24 mouse cellular contexts compared by ENCODE assay signal in genomic region chr4:12779211-12779610, GRCm38 (mm10).
DNase-seq lines count a peak whose midpoint lies in the region; ATAC-seq and TF ChIP-seq lines count a peak whose summit lies in the region.
"Had no signal": no experiment of that assay in that cellular context is flagged by ENCODE, and none has a peak within 500 bp of the region (broad histone marks: within the 10 kb centered on the region; RNA-seq: fewer than 3 reads in every experiment).

No protein-coding gene starts in this region.

- no peaks in the 10 kb centered on the region; the same call in 1 of the 2 replicates for H3K4me1 ChIP-seq in kidney, adult 2 months (ENCODE audit: control insufficient read depth, insufficient read depth, low read length)
- H3K4me1 ChIP-seq in lung, embryonic 14.5 days (ENCODE audit: insufficient read depth) = no peaks in the 10 kb centered on the region; the same call in 1 of the 2 replicates
- peaks cover 21 to 83% of the 10 kb centered on the region in 2 experiments for H3K4me1 ChIP-seq in CH12.LX (ENCODE audit: control insufficient read depth in 1 of 2, insufficient read depth in 2 of 2)

- TF ChIP-seq POLR2A in kidney, adult 2 months (IDR thresholded peaks at IDR 0.05; ENCODE audit: low read depth, low read length) = no peak
- TF ChIP-seq POLR2A in CH12.LX (IDR thresholded peaks at IDR 0.05; ENCODE audit: low read depth, low read length) = no peak

- no peaks in the 10 kb centered on the region for H3K27me3 ChIP-seq in kidney, adult 2 months (replicated peaks; ENCODE audit: control insufficient read depth, insufficient read depth, low read length)
- H3K27me3 ChIP-seq in lung, embryonic 14.5 days (ENCODE audit: insufficient read depth, low read length) = no peaks in the 10 kb centered on the region
- no peaks in the 10 kb centered on the region for H3K27me3 ChIP-seq in CH12.LX (replicated peaks)
- H3K27me3 ChIP-seq: embryonic facial prominence, embryonic 13.5 days; embryonic facial prominence, embryonic 15.5 days; forebrain, embryonic 12.5 days had no signal

- 76% methylated on average over 1 of the region's 1 CpGs for WGBS in kidney, adult 2 months
- WGBS in lung, embryonic 14.5 days = 49% methylated on average over 1 of the region's 1 CpGs

- dilution Hi-C loops in CH12.LX (cut with MboI; ENCODE audit: extremely low pct_ligation_motif_present, extremely low pct_unique_long_range_greater_than_20kb, low sequenced_read_pairs) = no loop called here

- no peak overlapping the region for H3K9ac ChIP-seq in lung, embryonic 14.5 days
- H3K9ac ChIP-seq in CH12.LX (ENCODE audit: insufficient read depth, low read depth) = no peak overlapping the region
- H3K9ac ChIP-seq: embryonic facial prominence, embryonic 13.5 days; embryonic facial prominence, embryonic 15.5 days; forebrain, embryonic 12.5 days had no signal

- no peaks in the 10 kb centered on the region for H3K36me3 ChIP-seq in kidney, adult 2 months (ENCODE audit: control insufficient read depth, insufficient read depth, low read length)
- H3K36me3 ChIP-seq in lung, embryonic 14.5 days (ENCODE audit: insufficient read depth) = no peaks in the 10 kb centered on the region
- no peaks in the 10 kb centered on the region for H3K36me3 ChIP-seq in CH12.LX (replicated peaks in 1 of 2; ENCODE audit: control insufficient read depth in 1 of 2, insufficient read depth in 1 of 2, low read length in 1 of 2)
- H3K36me3 ChIP-seq: embryonic facial prominence, embryonic 13.5 days; embryonic facial prominence, embryonic 15.5 days; forebrain, embryonic 10.5 days; forebrain, embryonic 12.5 days had no signal

- H3K79me2 ChIP-seq in CH12.LX (replicated peaks; ENCODE audit: control insufficient read depth, extremely low read depth, insufficient read depth, poor library complexity, severe bottlenecking) = no peaks in the 10 kb centered on the region

- DNase-seq in kidney, adult 2 months = peak; percentile 13
- no peak for DNase-seq in kidney, postnatal 14 days
- peak; percentile 51 for DNase-seq in lung, embryonic 14.5 days
- no peak for DNase-seq in lung, postnatal 25 days (ENCODE audit: low spot score)
- peak; percentile 27 for DNase-seq in CH12.LX (ENCODE audit: extremely low read depth)
- no peak for DNase-seq in left cerebral cortex, adult 11 months (ENCODE audit: low spot score)
- DNase-seq: adrenal gland, adult 2 months; adrenal gland, postnatal 25 days; B cell, adult 2 months; cerebellum, adult 11 months; cerebellum, adult 18-20 months; cerebellum, adult 8-10 months; cerebellum, adult 9-11 months; cerebellum, postnatal 14 days; cerebellum, postnatal 36 days; embryo, embryonic 11 days had no signal

- TF ChIP-seq CTCF in kidney, adult 2 months (conservative IDR thresholded peaks at IDR 0.05; ENCODE audit: insufficient read depth, insufficient read length, low read depth, low read length) = no peak
- TF ChIP-seq CTCF in lung, embryonic 14.5 days (IDR thresholded peaks at IDR 0.05; ENCODE audit: low read depth) = no peak
- no peak for TF ChIP-seq CTCF in CH12.LX (conservative IDR thresholded peaks at IDR 0.05 in 1 of 2, IDR thresholded peaks at IDR 0.05 in 1 of 2; ENCODE audit: low read depth in 2 of 2, low read length in 2 of 2)

- in situ Hi-C loops in CH12.LX (cut with MboI; ENCODE audit: low pct_ligation_motif_present, low pct_unique_long_range_greater_than_20kb, low sequenced_read_pairs) = no loop called here

- H3K27ac ChIP-seq in kidney, adult 2 months (ENCODE audit: insufficient read depth, low read depth, low read length) = no peak overlapping the region
- H3K27ac ChIP-seq in lung, embryonic 14.5 days (ENCODE audit: low read depth) = no peak overlapping the region
- no peak overlapping the region for H3K27ac ChIP-seq in CH12.LX (ENCODE audit: insufficient read depth, low read depth)
- H3K27ac ChIP-seq: embryonic facial prominence, embryonic 13.5 days; embryonic facial prominence, embryonic 15.5 days; forebrain, embryonic 10.5 days; forebrain, embryonic 12.5 days had no signal

- 0 out of 2 replicates have a peak, but pooled peaks have one; percentile 8 for TF ChIP-seq EP300 in CH12.LX (IDR thresholded peaks at IDR 0.05; ENCODE audit: low read length)

- no peak for TF ChIP-seq RAD21 in CH12.LX (IDR thresholded peaks at IDR 0.05; ENCODE audit: low read depth, low read length)

- ATAC-seq in lung, embryonic 14.5 days (ENCODE audit: insufficient read depth) = no peak
- ATAC-seq: CD4-positive, CD25-positive, alpha-beta regulatory T cell, adult 4 months; forebrain, embryonic 14.5 days; forebrain, embryonic 16.5 days had no signal

- H3K9me3 ChIP-seq in lung, embryonic 14.5 days (ENCODE audit: low read depth, low read length) = no peaks in the 10 kb centered on the region
- H3K9me3 ChIP-seq in CH12.LX (replicated peaks; ENCODE audit: low read length) = no peaks in the 10 kb centered on the region
- H3K9me3 ChIP-seq: embryonic facial prominence, embryonic 13.5 days; embryonic facial prominence, embryonic 15.5 days; forebrain, embryonic 10.5 days; forebrain, embryonic 12.5 days had no signal

- H3K4me3 ChIP-seq in kidney, adult 2 months (ENCODE audit: insufficient read depth, low read depth, low read length) = no peak overlapping the region
- H3K4me3 ChIP-seq in lung, embryonic 14.5 days (ENCODE audit: low read depth, low read length) = no peak overlapping the region
- no peak overlapping the region for H3K4me3 ChIP-seq in CH12.LX (replicated peaks in 1 of 3; ENCODE audit: low read depth in 2 of 3, low read length in 2 of 3, poor library complexity in 1 of 3)
- H3K4me3 ChIP-seq: embryonic facial prominence, embryonic 13.5 days; embryonic facial prominence, embryonic 15.5 days; erythroblast, embryonic 14.5 days; forebrain, embryonic 10.5 days; forebrain, embryonic 12.5 days had no signal

- no peak overlapping the region for H3K4me2 ChIP-seq in lung, embryonic 14.5 days
- no peak overlapping the region for H3K4me2 ChIP-seq in CH12.LX (ENCODE audit: insufficient read depth, low read depth, poor library complexity, severe bottlenecking)
- H3K4me2 ChIP-seq: embryonic facial prominence, embryonic 13.5 days; embryonic facial prominence, embryonic 15.5 days; forebrain, embryonic 12.5 days had no signal

TF ChIP-seq in CH12.LX, 34 proteins besides CTCF, POLR2A, EP300 and RAD21:
- TF ChIP-seq MYC (IDR thresholded peaks at IDR 0.05; ENCODE audit: low read depth, low read length) (no peak), ELF1 (IDR thresholded peaks at IDR 0.05; ENCODE audit: low read depth, low read length) (no peak), USF2 (conservative IDR thresholded peaks at IDR 0.05; ENCODE audit: low read depth, low read length) (no peak), SIN3A (IDR thresholded peaks at IDR 0.05; ENCODE audit: low read length) (no peak), E2F4 (IDR thresholded peaks at IDR 0.05; ENCODE audit: insufficient replicate concordance, low read depth, low read length) (no peak), NELFE (IDR thresholded peaks at IDR 0.05; ENCODE audit: low read depth, low read length) (no peak)
TF ChIP-seq in CH12.LX: peak in this region for 0.

Comparison
In these comparisons a context has a peak if more than half of its experiments do, and no peak if none do; other contexts are left out.
1. DNase-seq: peak in kidney, adult 2 months (single experiment), lung, embryonic 14.5 days (single experiment) and CH12.LX (single experiment); none in kidney, postnatal 14 days (single experiment), lung, postnatal 25 days (single experiment) and left cerebral cortex, adult 11 months (single experiment).